Mouse (Mus musculus): ENCODE results near the gene Serpina3f. TPM values are rescaled to one million over a fixed set of nuclear protein-coding genes. Genes with fewer than 3 reads are reported as not detected.
A peak's percentile ranks its signal among the peaks of the same experiment; 100 is the strongest.

Serpina3f gene
- 0.17 and 0.37 TPM in 2 replicates for polyA plus RNA-seq (2016; fragmentation: Nextera tagmentation; extraction: Ambion mirVana)

GRCm38 (mm10) chr12:104214445-104214753, at the start of gene Serpina3f:
Gene Serpina3f (plus strand): TSS chr12:104214544.
- no peaks in the 10 kb centered on the region for H3K27me3 ChIP-seq
- peaks cover 9% of the 10 kb centered on the region for H3K4me1 ChIP-seq
- 67% methylated on average over 1 of the region's 1 CpGs for WGBS
- 0 out of 2 replicates have a peak within 1 kb of the TSS, but pooled peaks have one; percentile 12 for H3K27ac ChIP-seq (replicated peaks)
- H3K4me2 ChIP-seq (replicated peaks): no peak within 1 kb of the TSS
- H3K9ac ChIP-seq (replicated peaks): no peak within 1 kb of the TSS
- no peak for ATAC-seq (ENCODE audit: low FRiP score, low read depth)
- no peak within 1 kb of the TSS for H3K4me3 ChIP-seq
- no peaks in the 10 kb centered on the region for H3K36me3 ChIP-seq
- H3K9me3 ChIP-seq: no peaks in the 10 kb centered on the region

GRCm38 (mm10) chr12:104174747-104175146, 39.6 kb upstream of the Serpina3f start:
- WGBS: 85% methylated on average over 3 of the region's 3 CpGs
- Histone ChIP-seq H3K27me3 (no peaks in the 10 kb centered on the region), H3K4me3 (no peak overlapping the region), H3K9ac (replicated peaks) (no peak overlapping the region), H3K9me3 (no peaks in the 10 kb centered on the region), H3K4me1 (no peaks in the 10 kb centered on the region), H3K4me2 (replicated peaks) (no peak overlapping the region), H3K36me3 (no peaks in the 10 kb centered on the region), H3K27ac (replicated peaks) (no peak overlapping the region)
- ATAC-seq (ENCODE audit: low FRiP score, low read depth): no peak

GRCm38 (mm10) chr12:104175636-104176035, 38.7 kb upstream of the Serpina3f start:
- Histone ChIP-seq H3K9me3 (no peaks in the 10 kb centered on the region), H3K4me3 (no peak overlapping the region), H3K36me3 (no peaks in the 10 kb centered on the region), H3K4me2 (replicated peaks) (no peak overlapping the region), H3K27ac (replicated peaks) (no peak overlapping the region), H3K27me3 (no peaks in the 10 kb centered on the region), H3K4me1 (no peaks in the 10 kb centered on the region), H3K9ac (replicated peaks) (no peak overlapping the region)
- ATAC-seq (ENCODE audit: low FRiP score, low read depth): no peak
- WGBS: 81% methylated on average over 3 of the region's 3 CpGs

GRCm38 (mm10) chr12:104178577-104178976, 35.8 kb upstream of the Serpina3f start:
- Histone ChIP-seq H3K27me3 (no peaks in the 10 kb centered on the region), H3K27ac (replicated peaks) (no peak overlapping the region), H3K4me1 (no peaks in the 10 kb centered on the region), H3K4me2 (replicated peaks) (no peak overlapping the region), H3K9me3 (no peaks in the 10 kb centered on the region), H3K36me3 (no peaks in the 10 kb centered on the region), H3K4me3 (no peak overlapping the region), H3K9ac (replicated peaks) (no peak overlapping the region)
- no peak for ATAC-seq (ENCODE audit: low FRiP score, low read depth)

GRCm38 (mm10) chr12:104178987-104179386, 35.4 kb upstream of the Serpina3f start:
- WGBS: 79% methylated on average over 2 of the region's 2 CpGs
- no peak for ATAC-seq (ENCODE audit: low FRiP score, low read depth)
- no peak overlapping the region for H3K4me2 ChIP-seq (replicated peaks)

GRCm38 (mm10) chr12:104185046-104185445, 29.3 kb upstream of the Serpina3f start:
- H3K9ac ChIP-seq (replicated peaks): no peak overlapping the region
- H3K4me2 ChIP-seq (replicated peaks): no peak overlapping the region
- no peak for ATAC-seq (ENCODE audit: low FRiP score, low read depth)

More at GRCm38 (mm10) chr12:104178987-104179386, 35.4 kb upstream of the Serpina3f start:
- no peaks in the 10 kb centered on the region for H3K27me3 ChIP-seq
- no peak overlapping the region for H3K27ac ChIP-seq (replicated peaks)
- no peak overlapping the region for H3K9ac ChIP-seq (replicated peaks)
- no peaks in the 10 kb centered on the region for H3K4me1 ChIP-seq
- H3K4me3 ChIP-seq: no peak overlapping the region
- no peaks in the 10 kb centered on the region for H3K9me3 ChIP-seq
- H3K36me3 ChIP-seq: no peaks in the 10 kb centered on the region

GRCm38 (mm10) chr12:104186041-104186581, 28.2 kb upstream of the Serpina3f start:
- WGBS: 88% methylated on average over 3 of the region's 3 CpGs
- no peak overlapping the region for H3K4me3 ChIP-seq
- no peak for ATAC-seq (ENCODE audit: low FRiP score, low read depth)

More at GRCm38 (mm10) chr12:104185046-104185445, 29.3 kb upstream of the Serpina3f start:
- Histone ChIP-seq H3K27me3 (no peaks in the 10 kb centered on the region), H3K27ac (replicated peaks) (no peak overlapping the region), H3K4me3 (no peak overlapping the region), H3K4me1 (no peaks in the 10 kb centered on the region), H3K9me3 (no peaks in the 10 kb centered on the region), H3K36me3 (no peaks in the 10 kb centered on the region)
- 84% methylated on average over 4 of the region's 4 CpGs for WGBS

GRCm38 (mm10) chr12:104189246-104189645, 25.1 kb upstream of the Serpina3f start:
- Histone ChIP-seq H3K36me3 (no peaks in the 10 kb centered on the region), H3K27me3 (no peaks in the 10 kb centered on the region), H3K9ac (replicated peaks) (no peak overlapping the region), H3K4me1 (no peaks in the 10 kb centered on the region), H3K4me2 (replicated peaks) (no peak overlapping the region), H3K9me3 (no peaks in the 10 kb centered on the region), H3K4me3 (no peak overlapping the region), H3K27ac (replicated peaks) (no peak overlapping the region)
- 80% methylated on average over 2 of the region's 2 CpGs for WGBS
- no peak for ATAC-seq (ENCODE audit: low FRiP score, low read depth)

More at GRCm38 (mm10) chr12:104186041-104186581, 28.2 kb upstream of the Serpina3f start:
- Histone ChIP-seq H3K9ac (replicated peaks) (no peak overlapping the region), H3K27me3 (no peaks in the 10 kb centered on the region), H3K4me1 (no peaks in the 10 kb centered on the region), H3K36me3 (no peaks in the 10 kb centered on the region), H3K27ac (replicated peaks) (no peak overlapping the region), H3K4me2 (replicated peaks) (no peak overlapping the region), H3K9me3 (no peaks in the 10 kb centered on the region)

- Histone ChIP-seq H3K27ac (replicated peaks) (no peak overlapping the region), H3K4me3 (no peak overlapping the region), H3K27me3 (no peaks in the 10 kb centered on the region), H3K9me3 (no peaks in the 10 kb centered on the region), H3K4me2 (replicated peaks) (no peak overlapping the region), H3K4me1 (no peaks in the 10 kb centered on the region), H3K9ac (replicated peaks) (no peak overlapping the region), H3K36me3 (no peaks in the 10 kb centered on the region)
- ATAC-seq (ENCODE audit: low FRiP score, low read depth): no peak
Observed at GRCm38 (mm10) chr12:104190852-104191251, 23.5 kb upstream of the Serpina3f start.

- Histone ChIP-seq H3K36me3 (no peaks in the 10 kb centered on the region), H3K4me3 (no peak overlapping the region), H3K4me2 (replicated peaks) (no peak overlapping the region), H3K27ac (replicated peaks) (no peak overlapping the region), H3K27me3 (no peaks in the 10 kb centered on the region), H3K9me3 (no peaks in the 10 kb centered on the region), H3K4me1 (peaks cover 6% of the 10 kb centered on the region), H3K9ac (replicated peaks) (no peak overlapping the region)
- ATAC-seq (ENCODE audit: low FRiP score, low read depth): no peak
- 73% methylated on average over 4 of the region's 4 CpGs for WGBS
Observed at GRCm38 (mm10) chr12:104209149-104209548, 5.2 kb upstream of the Serpina3f start.

GRCm38 (mm10) chr12:104209802-104210201, 4.5 kb upstream of the Serpina3f start:
- no peaks in the 10 kb centered on the region for H3K9me3 ChIP-seq
- no peaks in the 10 kb centered on the region for H3K27me3 ChIP-seq
- H3K9ac ChIP-seq (replicated peaks): no peak overlapping the region
- no peak for ATAC-seq (ENCODE audit: low FRiP score, low read depth)
- H3K36me3 ChIP-seq: no peaks in the 10 kb centered on the region
- no peak overlapping the region for H3K4me2 ChIP-seq (replicated peaks)
- H3K4me3 ChIP-seq: no peak overlapping the region
- no peak overlapping the region for H3K27ac ChIP-seq (replicated peaks)
- H3K4me1 ChIP-seq: peaks cover 9% of the 10 kb centered on the region
- WGBS: 95% methylated on average over 2 of the region's 2 CpGs

- H3K9me3 ChIP-seq: no peaks in the 10 kb centered on the region
- H3K27ac ChIP-seq (replicated peaks): 0 out of 2 replicates have a peak overlapping the region, but pooled peaks have one; percentile 12
- H3K27me3 ChIP-seq: no peaks in the 10 kb centered on the region
- H3K9ac ChIP-seq (replicated peaks): no peak overlapping the region
- no peaks in the 10 kb centered on the region for H3K36me3 ChIP-seq
- no peak overlapping the region for H3K4me3 ChIP-seq
- WGBS: 39% methylated on average over 2 of the region's 2 CpGs
- peak; percentile 49 for ATAC-seq (ENCODE audit: low FRiP score, low read depth)
- H3K4me2 ChIP-seq (replicated peaks): no peak overlapping the region
- peaks cover 9% of the 10 kb centered on the region for H3K4me1 ChIP-seq
Observed at GRCm38 (mm10) chr12:104213689-104214444, 477 bp upstream of the Serpina3f start.
